Comparison of ENCODE assay signal across 9 mouse cellular contexts in genomic region chr2:79865275-79865999, GRCm38 (mm10).
DNase-seq lines count a peak whose midpoint lies in the region; ATAC-seq lines count a peak whose summit lies in the region.
"Had no signal": no experiment of that assay in that cellular context is flagged by ENCODE, and none has a peak within 500 bp of the region (broad histone marks: within the 10 kb centered on the region; RNA-seq: fewer than 3 reads in every experiment).

No protein-coding gene starts in this region.

- H3K9ac ChIP-seq in forebrain, embryonic 11.5 days (ENCODE audit: low read length): no peak overlapping the region
- no peak overlapping the region for H3K9ac ChIP-seq in intestine, embryonic 14.5 days (ENCODE audit: low read length)

- no peaks in the 10 kb centered on the region for H3K36me3 ChIP-seq in forebrain, embryonic 11.5 days (ENCODE audit: control insufficient read depth, insufficient read depth, low read length)
- H3K36me3 ChIP-seq in intestine, embryonic 14.5 days (ENCODE audit: control insufficient read depth, insufficient read depth, low read length): 0 out of 2 replicates have a peak, but pooled peaks cover 4% of the 10 kb centered on the region

- WGBS in forebrain, embryonic 11.5 days: 54% methylated on average over 9 of the region's 9 CpGs
- 49% methylated on average over 9 of the region's 9 CpGs for WGBS in intestine, embryonic 14.5 days

- DNase-seq in kidney, adult 11 months: peak; percentile 8
- DNase-seq in kidney, postnatal 25 days: no peak
- peak; percentile 68 for DNase-seq in brain, adult 2 months (ENCODE audit: low read depth, low spot score)
- DNase-seq in forebrain, embryonic 11.5 days (ENCODE audit: low spot score): peak; percentile 50
- DNase-seq in intestine, embryonic 14.5 days (ENCODE audit: low spot score): peak; percentile 54
- DNase-seq in left cerebral cortex, postnatal 4 days: peak; percentile 1
- DNase-seq in gastrocnemius, postnatal 25 days: no peak

- no peaks in the 10 kb centered on the region for H3K4me1 ChIP-seq in forebrain, embryonic 11.5 days (replicated peaks; ENCODE audit: control insufficient read depth, insufficient read depth, low read length)
- H3K4me1 ChIP-seq in intestine, embryonic 14.5 days (replicated peaks; ENCODE audit: control insufficient read depth, insufficient read depth, low read length): no peaks in the 10 kb centered on the region

- H3K27me3 ChIP-seq in forebrain, embryonic 11.5 days (ENCODE audit: control insufficient read depth, insufficient read depth, low read length): no peaks in the 10 kb centered on the region
- H3K27me3 ChIP-seq in intestine, embryonic 14.5 days (replicated peaks; ENCODE audit: control insufficient read depth, insufficient read depth, low read length): no peaks in the 10 kb centered on the region

- no peaks in the 10 kb centered on the region for H3K9me3 ChIP-seq in forebrain, embryonic 11.5 days (ENCODE audit: control insufficient read depth, low read length)
- no peaks in the 10 kb centered on the region for H3K9me3 ChIP-seq in intestine, embryonic 14.5 days (ENCODE audit: control insufficient read depth, low read length)

- intact Hi-C loops in left cerebral cortex, postnatal 4 days (cut with DNase I): loop anchor here (2.0 kb wide), 1 partner anchor 401 kb away; no protein-coding TSS in a partner anchor

- H3K4me2 ChIP-seq in forebrain, embryonic 11.5 days (ENCODE audit: low read depth, low read length, severe bottlenecking): no peak overlapping the region
- no peak overlapping the region for H3K4me2 ChIP-seq in intestine, embryonic 14.5 days (ENCODE audit: low read length)

- H3K4me3 ChIP-seq in forebrain, embryonic 11.5 days (ENCODE audit: low read depth, low read length): no peak overlapping the region
- no peak overlapping the region for H3K4me3 ChIP-seq in intestine, embryonic 14.5 days (ENCODE audit: low read depth, low read length)
- H3K4me3 ChIP-seq: myocyte had no signal

- peak; percentile 88 for ATAC-seq in forebrain, embryonic 11.5 days (replicated peaks; ENCODE audit: low FRiP score)
- peak; percentile 66 for ATAC-seq in intestine, embryonic 14.5 days (replicated peaks; ENCODE audit: low FRiP score, low TSS enrichment, low read depth)
- peak; percentile 80 for ATAC-seq in monocyte, adult 5-6 weeks (replicated peaks; ENCODE audit: insufficient number of reproducible peaks, low FRiP score, low TSS enrichment, poor library complexity, severe bottlenecking)

- H3K27ac ChIP-seq in forebrain, embryonic 11.5 days (ENCODE audit: low read depth, low read length): no peak overlapping the region
- no peak overlapping the region for H3K27ac ChIP-seq in intestine, embryonic 14.5 days (ENCODE audit: low read depth)

Comparison
In these comparisons a context has a peak if more than half of its experiments do, and no peak if none do; other contexts are left out.
1. DNase-seq: peak in kidney, adult 11 months (single experiment), brain, adult 2 months (single experiment), forebrain, embryonic 11.5 days (single experiment), intestine, embryonic 14.5 days (single experiment) and left cerebral cortex, postnatal 4 days (single experiment); none in kidney, postnatal 25 days (0 of 2) and gastrocnemius, postnatal 25 days (single experiment).
2. Peak in every context shown above with its lines, with median percentiles within 50 percentile points of each other: ATAC-seq.